Mouse (Mus musculus) splenic B cell, adult 2 months (primary cell): ENCODE results near the gene Lamtor5.
"Not testable (repeated sequence)": the region's sequence is repeated elsewhere in the genome, so short reads cannot be mapped to it uniquely, and the experiment has no call there.

Source experiments
- DNase-seq: peaks from one replicate; pipeline ENCODE4 v3.0.0-alpha.2; 2011; ENCODE audit warnings: low read depth, low spot score
- H3K27me3 ChIP-seq: 2 replicates; pipeline ENCODE4 v1.6.1; 2012; ENCODE audit warnings: mild to moderate bottlenecking, low read length, moderate library complexity, mixed read lengths; ENCODE audit not compliant: control insufficient read depth, poor library complexity, insufficient read depth, severe bottlenecking
- H3K36me3 ChIP-seq: 2 replicates; pipeline ENCODE4 v1.6.1; 2012; ENCODE audit warnings: mild to moderate bottlenecking, low read length, moderate library complexity, mixed read lengths; ENCODE audit not compliant: control insufficient read depth, poor library complexity, insufficient read depth, severe bottlenecking

Gene Lamtor5

DNA sequence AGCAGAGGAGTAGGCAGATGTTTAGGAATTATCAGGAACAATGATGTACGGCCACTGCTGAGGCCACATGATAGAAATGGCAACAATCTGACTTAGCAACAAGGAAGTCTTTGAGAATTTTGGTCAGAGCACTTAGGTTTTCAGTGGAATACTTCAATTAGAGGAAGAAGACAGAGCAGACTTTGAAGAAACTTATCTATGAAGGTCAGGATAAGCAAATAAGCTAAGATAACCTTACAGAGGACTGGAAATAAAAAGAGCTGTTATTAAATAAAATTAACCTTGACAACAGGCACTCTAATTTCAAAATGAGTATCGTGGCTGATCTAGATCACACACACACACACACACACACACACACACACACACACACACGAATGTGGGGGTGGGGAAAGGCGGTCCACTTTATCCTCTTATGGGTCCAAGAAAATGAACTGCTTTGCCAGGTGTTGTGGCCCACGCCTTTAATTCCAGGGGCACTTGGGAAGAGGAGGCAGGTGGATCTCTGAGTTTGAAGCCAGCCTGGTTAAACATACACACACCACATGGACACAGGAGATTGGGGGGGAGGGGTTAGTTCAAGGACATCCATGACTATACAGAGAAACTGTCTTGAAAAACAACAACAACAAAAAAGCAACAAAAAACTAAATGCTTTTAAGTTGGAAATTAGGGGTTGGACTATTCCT is 17.2 kb downstream of the Lamtor5 start:
- no peak for DNase-seq
- Histone ChIP-seq H3K36me3 (no peaks in the 10 kb centered on the region), H3K27me3 (no peaks in the 10 kb centered on the region)

GRCm38 (mm10) chr3:107296917-107297316 is 18.3 kb downstream of the Lamtor5 start:
- DNase-seq, H3K36me3 ChIP-seq, H3K27me3 ChIP-seq: not testable (repeated sequence)

- Histone ChIP-seq H3K27me3 (no peaks in the 10 kb centered on the region), H3K36me3 (peaks cover 1% of the 10 kb centered on the region; the same call in 1 of the 2 replicates)
- DNase-seq, result no peak
Measured at GRCm38 (mm10) chr3:107317338-107317737, 38.7 kb downstream of the Lamtor5 start.

GRCm38 (mm10) chr3:107321141-107321540 is 42.5 kb downstream of the Lamtor5 start:
- H3K27me3 ChIP-seq, result no peaks in the 10 kb centered on the region
- DNase-seq, result no peak
- peaks cover 6% of the 10 kb centered on the region; the same call in 1 of the 2 replicates for H3K36me3 ChIP-seq

DNA sequence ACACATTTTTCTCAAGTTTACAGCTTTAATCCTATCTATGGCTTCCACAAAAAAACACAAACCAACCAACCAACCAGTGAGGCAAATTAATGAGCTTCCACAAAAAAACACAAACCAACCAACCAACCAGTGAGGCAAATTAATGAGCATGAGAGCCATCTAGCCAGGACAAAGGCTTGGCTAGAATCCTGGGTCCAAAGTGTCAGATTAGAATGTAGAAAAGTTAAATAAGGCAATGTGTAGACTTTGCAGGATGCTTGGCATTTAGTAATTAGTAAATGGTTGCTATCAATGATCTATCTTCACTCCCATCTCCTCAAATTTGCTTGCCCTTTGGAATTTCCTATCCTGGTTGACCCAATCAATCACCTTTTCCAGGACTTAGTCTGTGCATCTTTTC is 43.1 kb downstream of the Lamtor5 start:
- no peak for DNase-seq
- Histone ChIP-seq H3K27me3 (no peaks in the 10 kb centered on the region), H3K36me3 (peaks cover 6% of the 10 kb centered on the region; the same call in 1 of the 2 replicates)

DNA sequence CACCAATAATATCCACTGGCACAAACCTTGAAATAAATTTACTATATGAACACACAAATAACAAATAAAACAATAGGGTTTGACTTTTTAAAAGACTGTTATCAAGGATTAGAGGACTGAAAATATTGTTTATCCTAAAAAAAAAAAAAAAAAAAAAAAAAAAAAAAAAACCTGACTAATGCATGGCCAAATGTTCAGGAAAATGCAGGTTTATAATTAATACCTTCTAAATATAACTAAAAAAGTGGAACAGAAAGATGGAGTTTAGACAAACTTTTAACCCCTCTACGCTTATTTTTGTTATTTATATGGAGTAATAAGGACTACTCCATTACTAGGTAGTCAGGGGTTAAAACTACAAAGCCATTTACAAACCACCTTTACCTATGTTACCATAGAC is 47.8 kb downstream of the Lamtor5 start:
- Histone ChIP-seq H3K27me3 (no peaks in the 10 kb centered on the region), H3K36me3 (peaks cover 6% of the 10 kb centered on the region; the same call in 1 of the 2 replicates)
- no peak for DNase-seq

GRCm38 (mm10) chr3:107330503-107331424 is 52.1 kb downstream of the Lamtor5 start:
- Histone ChIP-seq H3K27me3 (no peaks in the 10 kb centered on the region), H3K36me3 (no peaks in the 10 kb centered on the region; the same call in 1 of the 2 replicates)
- no peak for DNase-seq

DNA sequence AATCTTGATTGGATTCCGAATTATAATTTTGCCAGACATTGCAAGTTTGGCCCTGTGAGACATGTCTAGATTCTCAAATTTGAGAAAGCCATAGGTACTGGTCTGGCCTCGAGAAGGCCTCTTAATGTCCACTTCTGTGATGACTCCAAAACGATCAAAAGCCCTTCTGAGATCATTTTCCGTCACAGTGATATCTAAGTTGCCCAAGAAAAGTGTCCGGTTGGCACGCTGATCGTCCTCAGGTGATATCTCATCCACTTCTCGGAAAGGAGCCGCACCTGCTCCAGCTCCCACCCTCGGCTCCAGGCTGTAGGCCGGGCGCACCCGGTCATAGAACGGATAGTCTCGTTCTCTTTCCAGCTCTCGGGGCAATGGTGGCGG is 53.1 kb downstream of the Lamtor5 start:
- H3K36me3 ChIP-seq, result no peaks in the 10 kb centered on the region; the same call in 1 of the 2 replicates
- H3K27me3 ChIP-seq, result no peaks in the 10 kb centered on the region
- DNase-seq, result no peak

GRCm38 (mm10) chr3:107332127-107332959 is 53.7 kb downstream of the Lamtor5 start:
- Histone ChIP-seq H3K27me3 (no peaks in the 10 kb centered on the region), H3K36me3 (no peaks in the 10 kb centered on the region; the same call in 1 of the 2 replicates)
- DNase-seq, result peak; percentile 48

GRCm38 (mm10) chr3:107332960-107333380 is 54.3 kb downstream of the Lamtor5 start:
- Histone ChIP-seq H3K27me3 (no peaks in the 10 kb centered on the region), H3K36me3 (no peaks in the 10 kb centered on the region; the same call in 1 of the 2 replicates)
- DNase-seq, result peak; percentile 99
